Mouse (Mus musculus) lung, postnatal 36 days (tissue): ENCODE measurements around the gene Tmem233.

ENCODE experiments used
- DNase-seq: peaks from one replicate; pipeline ENCODE4 v3.0.0; 2022; ENCODE audit warnings: mixed read lengths

Tmem233 gene

GRCm38 (mm10) chr5:116003154-116003553, 79.9 kb downstream of the Tmem233 start:
- no peak for DNase-seq

GRCm38 (mm10) chr5:115997376-115997775, 85.7 kb downstream of the Tmem233 start:
- no peak for DNase-seq

- DNase-seq, result no peak
Measured at GRCm38 (mm10) chr5:115994101-115994500, 88.9 kb downstream of the Tmem233 start.

GRCm38 (mm10) chr5:115991717-115992116, 91.3 kb downstream of the Tmem233 start:
- no peak for DNase-seq
